Mouse (Mus musculus): Measurements from ENCODE around the gene Ddx24. TPM values are rescaled to one million over a fixed set of nuclear protein-coding genes. Genes with fewer than 3 reads are reported as not detected.
A peak's percentile ranks its signal among the peaks of the same experiment; 100 is the strongest.

Ddx24 gene
- total RNA-seq, 2 experiments from 2014 or later, result 247 to 250 TPM

GRCm38 (mm10) chr12:103391098-103391497, 34.5 kb downstream of the Ddx24 start:
- peak; percentile 76 to 87 for DNase-seq (ENCODE audit: low spot score in 2 of 2)

DNA sequence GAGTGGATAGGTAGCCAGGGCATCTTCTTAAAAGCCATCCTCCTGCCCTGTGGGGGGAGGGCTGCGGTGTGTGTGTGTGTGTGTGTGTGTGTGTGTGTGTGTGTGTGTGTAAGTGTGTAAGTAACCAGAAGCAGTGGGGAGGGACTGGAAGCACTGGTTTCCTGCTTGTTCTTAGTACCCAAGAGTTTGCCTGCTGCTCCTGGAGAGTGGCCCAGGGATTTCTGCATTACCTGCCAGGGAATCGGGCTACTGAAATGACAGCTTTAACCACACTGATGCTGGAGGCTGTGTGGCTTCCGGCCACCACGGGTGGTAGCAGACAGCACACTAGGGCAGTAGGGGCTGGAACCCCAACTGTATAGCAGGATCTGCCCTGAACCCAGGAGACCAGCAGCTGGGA, 35.6 kb downstream of the Ddx24 start:
- DNase-seq (ENCODE audit: low spot score in 2 of 2), result no peak

GRCm38 (mm10) chr12:103389348-103389727, 36.3 kb downstream of the Ddx24 start:
- no peak for DNase-seq (ENCODE audit: low spot score in 2 of 2)

GRCm38 (mm10) chr12:103388505-103389347, 36.9 kb downstream of the Ddx24 start, which contains the start of gene Otub2:
Gene Otub2 (plus strand): TSS chr12:103388682.
- DNase-seq (ENCODE audit: low spot score in 2 of 2), result peak; percentile 97 to 99

DNA sequence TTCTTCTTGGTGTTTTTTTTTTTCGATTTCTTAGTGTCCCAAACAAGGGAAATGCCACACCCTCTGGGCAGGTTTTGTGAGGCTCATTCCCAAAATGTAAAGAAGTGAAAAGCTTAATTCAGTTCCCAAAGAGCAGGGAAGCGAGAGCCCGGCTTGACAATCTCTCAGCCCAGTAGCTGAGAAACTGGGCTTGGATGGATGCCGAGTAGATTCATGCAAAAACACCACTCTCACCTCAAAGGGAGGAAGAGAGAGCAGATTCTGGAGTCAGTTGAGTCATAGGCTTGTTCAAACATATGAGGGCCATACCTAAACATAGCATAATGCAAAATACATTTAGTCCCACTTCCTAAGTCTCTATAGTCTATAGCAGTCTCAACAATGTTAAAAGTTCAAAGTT, 45.4 kb downstream of the Ddx24 start:
- DNase-seq (ENCODE audit: low spot score in 2 of 2), result no peak

GRCm38 (mm10) chr12:103376774-103377173, 48.9 kb downstream of the Ddx24 start:
- peak; percentile 74 to 78 for DNase-seq (ENCODE audit: low spot score in 2 of 2)

DNA sequence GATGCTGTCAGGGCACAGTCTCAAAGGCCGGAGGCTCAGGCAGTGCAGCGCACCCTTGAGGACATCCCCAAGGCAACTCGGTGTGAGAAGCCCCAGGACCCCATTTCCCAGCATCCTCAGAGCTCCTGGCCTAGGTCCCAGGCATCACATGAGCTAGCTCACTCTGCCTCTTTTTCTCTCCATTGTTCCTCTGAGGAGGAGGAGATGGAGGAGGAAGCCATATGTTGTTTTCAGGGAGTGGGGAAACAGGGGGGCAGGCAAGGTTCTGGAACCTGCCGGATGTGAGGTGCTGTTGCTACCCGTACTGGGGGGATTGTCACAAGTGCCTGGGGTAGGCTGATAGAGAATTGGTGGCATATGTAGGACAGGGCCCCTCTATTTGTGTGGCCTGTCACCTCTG, 49.5 kb downstream of the Ddx24 start:
- peak; percentile 71 to 86 for DNase-seq (ENCODE audit: low spot score in 2 of 2)

DNA sequence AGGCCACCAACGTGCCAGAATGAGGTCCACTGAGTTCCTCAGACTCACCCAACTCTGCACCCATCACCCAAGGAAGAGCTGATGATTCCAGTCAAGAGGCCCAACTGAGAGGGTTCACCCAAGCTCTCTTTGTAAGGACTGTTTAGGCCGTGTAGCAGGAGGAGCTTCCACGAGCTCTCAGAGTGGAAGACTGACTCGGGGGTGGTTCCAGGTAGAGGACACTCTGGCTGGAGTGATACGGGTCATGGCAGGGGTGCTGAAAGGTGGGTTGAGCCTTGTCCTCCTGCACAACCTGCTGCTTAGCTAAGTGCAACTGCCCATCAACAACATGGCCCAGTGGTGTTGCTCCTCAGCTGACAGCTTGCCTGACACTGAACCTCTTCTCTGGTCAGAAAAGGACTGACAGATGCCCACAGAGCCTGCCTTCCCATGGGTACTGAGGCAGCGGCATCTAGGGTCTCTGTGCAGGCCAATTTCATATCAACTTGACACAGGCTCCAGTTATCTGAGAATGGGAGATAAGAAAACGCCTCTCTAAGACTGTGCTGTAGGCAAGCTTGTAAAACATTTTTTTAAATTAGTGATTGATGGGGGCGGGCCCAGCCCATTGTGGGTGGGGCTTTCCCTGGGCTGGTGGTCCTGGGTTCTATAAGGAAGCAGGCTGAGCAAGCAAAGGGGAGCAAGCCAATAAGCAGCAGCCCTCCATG, 51.9 kb downstream of the Ddx24 start:
- DNase-seq (ENCODE audit: low spot score in 2 of 2), result no peak

DNA sequence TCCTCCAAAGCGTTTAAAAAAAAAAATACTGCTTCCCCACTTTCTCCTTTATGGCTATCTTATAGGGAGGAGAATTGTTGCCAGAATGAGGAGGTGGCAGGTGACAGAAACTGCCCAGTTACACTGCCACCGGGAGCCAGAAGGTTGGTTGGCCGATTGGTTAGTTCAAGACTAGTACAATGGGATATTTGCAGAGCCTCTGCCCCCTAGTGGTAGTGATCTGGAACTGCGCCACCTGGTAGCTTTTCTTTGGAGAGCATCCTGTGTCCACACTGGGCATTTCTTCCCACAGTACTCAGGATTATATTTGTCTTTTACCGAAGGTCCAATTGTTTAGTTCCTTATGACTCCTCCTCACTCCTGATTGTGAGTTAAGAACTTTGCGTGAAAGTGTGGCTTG, 53.9 kb downstream of the Ddx24 start:
- peak in 1 of 2 experiments; percentile 75 for DNase-seq (ENCODE audit: low spot score in 2 of 2)

DNA sequence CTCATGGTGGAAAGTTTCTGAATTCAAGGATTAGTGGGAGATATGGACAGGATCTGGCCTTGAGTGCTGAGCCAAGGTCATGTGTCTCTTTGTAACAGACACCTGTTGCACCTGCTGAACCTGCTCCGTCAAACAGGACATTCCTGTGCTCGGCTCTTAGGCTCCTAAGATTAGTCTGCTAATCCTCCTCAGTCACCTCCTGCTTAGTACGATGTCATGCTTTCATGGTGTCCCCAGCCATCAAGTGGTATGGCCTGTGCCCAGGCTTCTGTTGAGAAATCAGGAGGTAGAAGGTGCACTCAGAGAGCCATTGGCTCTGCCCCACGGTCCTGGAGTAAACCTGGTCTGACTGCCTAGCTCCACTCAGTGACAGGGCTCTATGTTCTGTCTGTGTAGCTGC, 54.8 kb downstream of the Ddx24 start:
- DNase-seq (ENCODE audit: low spot score in 2 of 2), result no peak

GRCm38 (mm10) chr12:103368777-103369176, 56.9 kb downstream of the Ddx24 start:
- no peak for DNase-seq (ENCODE audit: low spot score in 2 of 2)

DNA sequence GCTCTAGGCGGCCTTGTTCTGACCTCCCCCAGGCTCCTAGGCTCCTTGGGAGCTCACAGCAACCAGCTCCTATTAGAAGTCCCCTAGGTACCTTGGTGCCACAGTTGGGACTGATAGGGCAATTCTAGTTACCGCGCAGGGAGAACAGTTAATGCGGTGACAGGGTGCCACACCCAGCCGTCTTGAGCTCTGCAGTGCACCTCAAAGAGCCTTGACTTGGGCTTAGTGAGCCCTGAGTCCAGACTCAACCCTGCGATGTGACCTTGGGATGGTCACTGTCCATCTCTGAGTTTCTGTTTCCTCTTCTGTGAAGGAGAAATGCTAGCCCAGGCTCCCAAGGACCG, 57.3 kb downstream of the Ddx24 start:
- DNase-seq (ENCODE audit: low spot score in 2 of 2), result no peak

- DNase-seq (ENCODE audit: low spot score in 2 of 2), result peak in 1 of 2 experiments; percentile 83
Observed at GRCm38 (mm10) chr12:103367620-103368325, 57.9 kb downstream of the Ddx24 start.

GRCm38 (mm10) chr12:103367171-103367570, 58.5 kb downstream of the Ddx24 start:
- DNase-seq (ENCODE audit: low spot score in 2 of 2), result no peak

DNA sequence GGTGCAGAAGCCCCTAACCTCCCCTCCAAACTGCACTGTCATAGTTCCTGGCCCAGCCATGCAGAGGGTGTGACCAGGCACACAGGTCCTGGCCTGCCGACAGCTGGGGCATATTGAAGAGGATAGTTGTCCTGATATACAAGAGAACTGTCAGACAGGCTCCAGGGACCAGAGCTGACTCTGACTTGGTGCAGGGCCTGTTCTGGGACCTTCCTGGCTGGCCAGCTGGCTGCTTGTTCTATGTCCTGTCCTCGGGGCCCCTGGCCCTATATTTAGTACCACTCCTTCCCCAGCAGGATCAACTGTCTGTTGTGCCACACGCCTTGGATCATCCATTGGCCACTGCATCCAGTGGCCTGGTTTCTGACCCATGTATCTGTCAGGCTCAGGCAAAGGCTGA, 63.3 kb downstream of the Ddx24 start:
- DNase-seq (ENCODE audit: low spot score in 2 of 2), result no peak

DNA sequence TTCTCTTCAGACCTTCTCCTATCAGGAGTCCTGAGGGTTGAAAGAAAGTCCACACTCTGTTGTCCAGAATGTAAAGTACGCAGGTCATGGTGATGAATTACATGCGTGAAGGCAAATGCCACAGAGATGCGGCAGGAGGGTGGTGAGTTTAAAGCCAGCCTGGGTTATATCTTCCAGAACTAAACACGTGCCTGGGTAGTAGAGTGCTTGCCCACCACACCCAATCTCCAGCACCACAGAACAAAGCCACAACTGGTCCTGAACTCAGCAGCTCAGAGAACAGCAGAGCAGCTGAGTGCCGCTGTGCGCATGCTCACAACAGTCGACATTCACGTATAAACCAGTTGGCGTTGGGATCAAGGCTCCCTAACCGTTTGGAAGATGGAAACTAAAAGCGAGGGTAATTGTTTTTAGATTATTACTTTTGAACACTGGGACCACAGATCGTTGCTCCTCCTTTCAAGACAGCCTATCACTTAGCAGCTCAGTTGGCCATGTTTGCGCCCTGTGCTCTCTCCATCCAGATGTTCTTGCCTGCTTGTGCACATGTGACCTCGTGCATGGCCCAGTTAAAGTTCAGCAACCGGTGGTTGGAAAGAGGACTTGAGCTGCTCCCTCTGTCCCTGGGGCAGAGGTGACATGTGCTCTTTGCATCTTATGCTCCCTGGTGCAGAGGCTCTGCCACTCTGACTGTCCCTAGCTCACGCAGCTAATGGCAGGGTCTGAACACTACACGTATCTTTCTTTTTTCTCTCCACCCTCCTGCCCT, 63.9 kb downstream of the Ddx24 start:
- no peak for DNase-seq (ENCODE audit: low spot score in 2 of 2)

DNA sequence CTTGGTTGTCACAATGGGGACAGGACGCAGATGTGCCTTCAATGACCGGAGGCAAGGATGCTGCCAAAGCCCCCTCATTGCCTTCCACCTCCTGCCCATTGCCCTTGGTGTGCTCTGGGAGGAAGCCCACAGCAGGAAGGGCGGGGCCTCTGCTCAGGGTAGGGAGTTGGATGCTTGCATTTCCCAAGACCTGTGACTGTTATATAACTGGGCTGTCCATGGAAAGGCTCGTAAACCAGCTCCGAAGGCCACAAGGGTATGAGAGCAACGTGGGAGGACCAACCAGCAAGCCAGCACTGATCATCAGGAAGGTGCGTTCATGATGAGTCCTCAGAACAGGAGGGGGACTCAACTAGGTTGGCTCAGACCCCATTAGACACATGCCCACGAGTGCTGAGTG, 64.8 kb downstream of the Ddx24 start:
- no peak for DNase-seq (ENCODE audit: low spot score in 2 of 2)

- DNase-seq (ENCODE audit: low spot score in 2 of 2), result no peak
Observed at GRCm38 (mm10) chr12:103358951-103359801, 66.5 kb downstream of the Ddx24 start.

DNA sequence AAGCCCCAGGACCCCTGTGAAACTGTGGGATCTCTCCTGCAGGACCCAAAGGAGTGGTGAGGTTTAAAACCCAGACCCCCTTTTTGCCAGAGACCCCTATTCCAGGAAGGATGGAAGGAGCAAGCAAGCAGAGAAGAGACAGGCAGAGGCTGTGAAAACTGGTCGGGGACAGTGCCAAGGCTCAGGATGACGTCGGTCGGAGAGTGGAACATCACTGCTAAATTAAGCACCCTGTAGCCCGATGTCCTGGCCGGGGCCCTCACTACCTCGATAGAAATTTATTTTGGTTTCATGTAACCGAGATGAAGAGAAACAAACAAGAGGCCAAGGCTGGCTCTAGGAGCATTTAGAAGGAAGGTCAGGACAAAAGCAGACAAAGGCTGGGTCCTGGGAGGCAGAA, 67.4 kb downstream of the Ddx24 start:
- no peak for DNase-seq (ENCODE audit: low spot score in 2 of 2)

All from layer of hippocampus, adult 18-20 months (tissue).